Mouse (Mus musculus): ENCODE data around the gene Kcnip4.

DNA sequence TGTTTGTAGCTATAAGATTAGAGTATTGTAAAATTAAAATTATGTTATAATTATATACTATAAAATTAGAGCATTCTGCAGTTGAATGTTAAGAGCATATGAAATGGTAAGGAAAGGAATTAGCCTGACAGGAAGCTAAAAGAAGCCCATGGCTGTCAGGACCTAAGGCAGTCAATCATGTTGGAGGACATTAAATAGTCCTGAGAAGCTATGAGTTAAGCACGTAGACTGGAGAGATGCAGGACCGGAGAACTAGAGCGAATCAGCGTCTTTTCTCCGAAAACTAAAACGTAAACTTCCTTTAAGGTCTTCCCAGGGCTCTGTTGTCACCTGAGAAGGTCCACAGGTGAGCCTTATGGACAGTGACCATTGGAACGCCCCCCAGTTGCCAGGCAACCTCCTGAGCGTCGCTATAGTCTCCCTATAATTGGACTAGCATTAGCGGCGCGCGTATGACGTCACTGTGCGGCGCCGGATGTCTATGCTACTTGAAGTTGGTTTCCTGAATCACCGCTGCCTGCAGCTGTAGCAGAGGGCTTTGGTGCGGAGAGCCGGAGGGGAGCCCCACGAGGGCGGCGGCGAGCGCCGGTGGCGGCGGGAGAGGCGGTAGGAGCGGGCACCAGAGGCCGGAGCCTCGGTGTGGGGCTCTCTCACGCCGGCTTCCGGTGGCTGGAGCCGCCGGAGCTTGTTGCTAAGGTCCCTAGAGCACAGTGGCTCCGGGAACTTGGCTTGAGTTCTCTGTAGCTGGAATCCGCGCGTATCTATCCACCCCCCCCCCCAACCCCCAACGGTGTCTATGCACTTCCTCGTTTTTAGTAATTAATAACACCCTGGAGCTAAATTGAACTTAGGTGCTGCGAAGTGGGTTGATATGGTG lies 1152.6 kb downstream of the Kcnip4 start:
- TF ChIP-seq CEBPB (IDR thresholded peaks at IDR 0.05; ENCODE audit: insufficient read depth, poor library complexity, severe bottlenecking) (no peak), POLR2A (IDR thresholded peaks at IDR 0.05; ENCODE audit: insufficient read length, low read depth) (peak; percentile 65), MAX (IDR thresholded peaks at IDR 0.05; ENCODE audit: low read depth) (no peak), TCF12 (IDR thresholded peaks at IDR 0.05; ENCODE audit: insufficient read depth, poor library complexity, severe bottlenecking) (no peak), SRF (IDR thresholded peaks at IDR 0.05; ENCODE audit: control insufficient read depth, insufficient read length, low read depth) (peak; percentile 87), POLR2AphosphoS2 (IDR thresholded peaks at IDR 0.05; ENCODE audit: insufficient read length, low read depth) (no peak), MYOG (IDR thresholded peaks at IDR 0.05; ENCODE audit: control insufficient read depth in 1 of 3, insufficient read depth in 1 of 3, insufficient read length in 2 of 3, low read depth in 2 of 3) (no peak)

Measured in myocyte (in vitro differentiated cells).